Mouse (Mus musculus) right cerebral cortex, adult 2 months (tissue): ENCODE measurements around the gene Trio.

Experiments
- DNase-seq, 2 experiments: peaks; one replicate each; pipeline ENCODE4 v3.0.0; 2021 to 2022; ENCODE audit warnings: low spot score in 2 of 2

The Trio gene

DNA sequence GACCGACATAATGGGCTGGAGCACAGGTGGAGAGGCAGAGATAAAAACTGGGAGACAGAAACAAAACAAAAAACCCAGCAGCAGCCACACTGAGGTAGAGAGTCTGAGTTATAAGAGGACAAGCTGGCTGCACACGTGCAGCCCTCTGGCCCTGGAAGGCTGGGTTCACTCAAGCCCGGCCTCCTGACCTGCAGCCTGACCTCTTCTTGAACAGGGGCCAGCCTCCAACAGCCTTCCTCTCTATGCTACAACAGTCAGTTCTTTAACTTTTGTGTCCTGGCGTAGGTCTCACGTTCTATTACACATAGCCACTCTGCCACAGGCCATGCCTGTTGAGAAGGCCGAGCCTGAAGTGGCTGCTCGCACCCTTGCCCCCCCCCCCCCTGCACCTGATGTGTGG is 147.8 kb downstream of the Trio start:
- DNase-seq: no peak

DNA sequence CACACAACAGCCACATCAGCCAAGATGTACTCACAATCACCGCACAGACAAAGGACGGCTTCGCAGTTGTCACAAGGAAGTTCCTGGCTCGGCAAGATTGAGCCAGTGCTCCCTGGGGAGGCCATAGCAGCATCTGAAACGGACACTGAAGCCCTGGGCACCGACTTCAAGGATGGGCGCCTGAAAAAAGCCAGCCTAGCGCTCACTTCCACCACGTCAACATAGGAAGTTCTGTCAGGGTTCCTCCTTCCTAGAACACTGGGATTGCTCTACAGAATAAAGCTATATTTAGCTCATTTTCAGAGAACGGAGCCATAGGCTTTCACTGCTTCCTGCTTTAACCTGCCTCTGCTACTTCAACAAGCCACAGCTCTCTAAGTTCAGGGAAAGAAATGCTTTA is 149.3 kb downstream of the Trio start:
- DNase-seq: no peak

DNA sequence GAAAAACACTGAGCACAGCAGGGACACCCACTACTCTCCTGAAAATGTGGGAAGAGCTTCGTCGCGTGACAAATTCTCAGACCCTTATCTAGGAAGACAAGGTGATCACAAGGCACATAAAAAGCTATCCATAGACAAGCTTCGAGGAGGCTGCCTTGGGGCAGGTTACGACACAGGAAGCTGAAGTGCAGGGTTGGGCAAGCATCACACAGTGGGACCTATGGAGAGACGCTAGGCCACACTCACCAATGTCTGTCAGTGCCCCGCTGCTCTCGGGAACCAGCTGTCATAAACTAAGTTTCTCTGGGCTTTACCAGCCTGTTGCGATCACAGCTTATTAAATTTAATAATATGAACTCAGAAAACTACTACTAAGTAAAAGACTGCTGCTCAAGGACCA is 149.9 kb downstream of the Trio start:
- DNase-seq: no peak

DNA sequence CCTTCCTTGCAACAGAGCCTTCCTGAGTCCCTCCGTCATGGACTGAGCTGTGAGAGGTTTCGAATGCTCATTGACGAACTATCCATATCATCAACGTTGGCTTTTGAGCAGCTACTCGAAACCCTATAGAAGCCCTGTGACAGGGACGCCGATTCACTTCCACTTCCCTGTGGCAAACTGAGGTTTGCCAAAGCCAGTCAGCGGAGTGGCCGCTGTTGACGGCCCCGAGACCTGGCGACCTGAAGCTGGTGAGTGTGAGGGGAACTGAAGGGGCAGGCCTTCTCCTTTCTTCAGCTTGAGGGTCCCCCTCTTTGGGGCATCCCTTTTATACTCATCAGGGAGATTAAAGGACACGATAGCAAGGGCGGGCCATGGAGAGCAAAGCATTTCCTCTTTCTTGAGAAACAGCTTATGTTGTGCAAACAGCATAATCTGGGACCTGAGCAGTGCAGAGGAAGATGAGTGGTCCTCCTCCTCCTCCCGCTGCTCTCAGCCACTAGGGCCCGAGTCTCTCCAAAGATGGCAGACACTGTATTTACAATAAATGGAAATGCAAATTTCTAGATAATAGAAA is 151.8 kb downstream of the Trio start:
- no peak for DNase-seq

DNA sequence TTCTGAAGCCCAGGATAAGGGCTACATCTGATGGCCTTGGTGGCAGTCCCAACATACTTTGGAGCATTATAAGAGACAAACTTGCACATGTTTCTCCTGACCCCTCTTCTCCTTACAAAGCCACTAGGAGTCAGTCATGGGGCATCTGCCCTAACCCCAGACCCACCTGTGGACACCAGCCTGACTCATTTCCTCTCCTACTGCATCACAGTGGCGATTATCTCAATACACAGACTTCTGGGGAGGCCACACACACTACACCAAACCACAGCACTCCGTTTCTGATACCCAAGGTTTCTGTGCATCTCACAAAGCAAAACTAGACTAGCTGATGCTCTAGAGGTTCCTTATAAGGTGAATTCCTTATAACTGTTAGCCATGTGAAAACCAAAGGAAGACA is 153.4 kb downstream of the Trio start:
- no peak for DNase-seq

DNA sequence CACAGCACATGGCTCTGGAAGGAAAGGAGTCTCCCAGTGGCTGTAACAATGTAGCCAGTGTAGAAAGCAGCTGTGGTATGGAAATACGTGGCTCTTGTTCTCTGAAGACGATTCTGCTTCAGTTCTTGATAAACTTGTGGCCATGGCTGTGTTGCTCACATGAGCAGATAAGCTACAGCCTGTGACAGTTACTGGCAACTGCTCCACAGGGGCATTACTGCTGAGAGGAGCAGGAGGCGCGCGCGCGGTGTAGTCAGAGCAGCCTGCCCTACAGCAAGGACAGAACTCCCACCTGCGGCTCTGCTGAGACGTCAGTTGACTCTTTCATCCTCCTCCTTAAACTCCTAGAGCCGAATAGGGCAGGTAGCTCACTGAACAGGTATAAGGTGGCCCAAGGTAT is 153.9 kb downstream of the Trio start:
- DNase-seq: no peak

DNA sequence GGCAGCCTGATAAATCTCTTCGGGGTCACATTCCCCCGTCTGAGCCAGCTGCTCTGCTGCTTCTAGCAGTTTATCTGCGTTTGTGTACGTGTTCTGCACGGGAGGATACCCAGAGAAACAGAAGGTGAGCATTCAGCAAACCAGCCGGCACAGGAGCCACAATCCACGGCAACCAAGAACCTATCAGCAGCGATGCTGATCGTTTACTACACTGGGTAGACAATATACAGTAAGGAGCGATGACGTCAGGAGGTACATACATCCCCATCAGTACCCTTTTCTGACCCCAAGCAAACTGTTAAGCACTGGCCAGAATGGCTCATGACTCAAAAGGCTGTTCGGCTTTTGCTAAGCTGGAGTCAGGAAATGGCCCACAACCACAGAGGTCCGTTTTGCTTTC is 154.4 kb downstream of the Trio start:
- DNase-seq: no peak

DNA sequence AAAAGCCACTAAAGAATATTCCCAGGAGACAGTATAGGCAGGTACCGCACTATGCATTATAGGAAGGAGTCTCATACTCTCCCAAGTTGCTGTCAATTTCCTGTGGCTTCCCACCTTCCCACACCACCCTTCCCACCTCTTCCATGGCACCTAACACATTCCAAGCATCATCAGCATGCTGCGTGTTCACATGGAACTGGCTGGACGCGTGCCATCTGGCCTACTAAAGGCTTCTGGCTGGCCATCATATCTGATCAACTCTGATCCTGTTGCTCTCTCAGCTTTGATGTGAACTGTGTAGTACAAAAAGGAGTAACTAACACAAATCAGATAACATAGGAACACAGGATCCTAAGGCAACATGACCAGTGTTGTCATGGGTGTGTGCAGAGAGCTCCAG is 156.6 kb downstream of the Trio start:
- DNase-seq: peak in 1 of 2 experiments; percentile 49

DNA sequence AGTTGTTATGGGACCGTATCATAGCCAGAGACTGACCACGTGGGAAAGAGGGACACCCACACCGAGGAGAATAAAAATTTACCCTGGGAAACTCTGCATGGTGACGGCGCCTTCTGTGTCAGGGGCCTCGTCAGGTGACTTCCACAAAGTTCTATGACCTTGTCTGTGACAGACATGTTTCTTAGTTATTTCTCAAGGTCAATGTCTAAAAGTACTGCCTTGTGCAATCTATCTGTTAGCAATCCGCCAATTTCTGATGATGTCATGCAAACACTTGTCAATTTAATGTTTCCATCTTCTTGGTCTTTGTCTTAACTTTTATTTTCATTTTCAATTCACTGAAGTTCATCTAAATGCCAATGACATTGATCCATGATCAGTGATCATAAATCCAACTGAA is 157.8 kb downstream of the Trio start:
- DNase-seq: no peak

DNA sequence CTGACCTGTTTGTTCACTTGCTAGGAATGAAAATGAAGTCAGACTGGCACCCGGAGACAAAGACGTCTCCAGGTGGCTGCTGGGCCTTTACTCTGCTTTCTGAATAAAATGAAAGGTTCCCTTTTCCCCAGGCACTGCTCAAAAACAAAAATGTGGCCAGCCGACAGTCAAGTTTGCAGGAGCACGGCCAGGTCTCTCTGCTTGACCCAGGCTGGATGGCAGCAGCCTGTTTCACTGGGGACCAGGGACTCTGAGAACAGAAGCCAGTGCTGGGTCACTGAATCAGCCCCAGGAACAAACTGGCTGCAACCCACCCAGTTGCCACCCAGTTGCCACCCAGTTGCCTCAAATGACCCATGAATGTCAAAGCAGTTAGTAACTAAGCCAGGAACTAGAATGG is 159.2 kb downstream of the Trio start:
- DNase-seq: no peak

DNA sequence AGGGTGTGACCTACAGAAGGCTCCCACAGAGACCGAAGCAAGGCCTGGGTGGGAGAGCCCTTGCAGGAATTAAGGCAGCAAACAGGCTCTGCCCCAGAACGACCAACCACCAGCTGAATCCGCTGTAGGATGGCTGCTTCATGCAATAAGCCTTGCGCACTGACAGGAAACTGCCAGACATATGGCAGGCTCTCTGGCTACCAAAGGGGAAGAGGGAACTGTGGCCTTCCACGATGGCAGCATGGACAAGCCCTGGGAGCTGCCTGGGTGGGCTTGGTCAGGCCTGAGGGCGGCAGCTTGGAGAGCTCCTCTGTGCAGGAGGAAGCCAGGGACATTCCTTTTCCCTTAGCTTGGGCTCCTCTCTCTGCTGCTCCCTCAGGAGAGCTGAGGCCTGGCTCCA is 159.6 kb downstream of the Trio start:
- DNase-seq: no peak

DNA sequence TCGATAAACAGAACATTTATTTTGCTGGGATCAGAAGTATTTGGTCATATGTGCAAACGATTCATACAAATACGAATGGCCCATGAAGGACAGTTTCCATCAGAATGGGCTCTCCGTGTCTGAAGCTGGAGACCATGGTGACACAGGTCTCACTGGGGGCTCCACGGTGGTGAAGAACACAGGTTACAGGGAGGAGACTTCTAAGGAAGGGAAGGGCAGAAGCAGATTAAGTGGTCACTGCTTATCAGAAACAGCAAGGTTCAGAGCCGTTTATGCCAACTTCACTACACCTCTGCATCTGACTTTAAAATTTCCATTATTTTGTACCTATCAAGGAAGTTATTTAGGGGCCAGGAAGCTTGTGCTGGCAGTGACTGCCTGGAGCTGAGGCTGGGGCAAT is 161.3 kb downstream of the Trio start:
- no peak for DNase-seq

DNA sequence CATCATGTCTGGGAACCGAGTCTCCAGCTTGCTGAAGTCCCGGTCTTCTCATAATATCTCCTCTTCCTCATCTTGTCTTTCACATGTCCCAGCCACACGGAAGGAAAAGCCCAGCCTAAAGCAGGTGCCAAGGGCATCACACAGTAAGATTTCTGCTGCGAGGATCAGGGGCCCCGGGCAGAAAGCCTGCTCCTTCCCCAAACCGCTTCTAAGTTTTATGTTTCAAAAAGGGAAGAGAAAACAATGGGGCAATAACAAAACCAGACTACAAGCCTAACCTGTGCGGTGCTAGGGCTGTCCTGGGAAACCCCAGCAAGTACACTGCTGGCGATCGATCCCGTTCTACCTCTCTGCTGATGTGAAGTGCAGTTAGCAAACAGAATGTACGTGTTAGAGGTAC is 162.7 kb downstream of the Trio start:
- no peak for DNase-seq

DNA sequence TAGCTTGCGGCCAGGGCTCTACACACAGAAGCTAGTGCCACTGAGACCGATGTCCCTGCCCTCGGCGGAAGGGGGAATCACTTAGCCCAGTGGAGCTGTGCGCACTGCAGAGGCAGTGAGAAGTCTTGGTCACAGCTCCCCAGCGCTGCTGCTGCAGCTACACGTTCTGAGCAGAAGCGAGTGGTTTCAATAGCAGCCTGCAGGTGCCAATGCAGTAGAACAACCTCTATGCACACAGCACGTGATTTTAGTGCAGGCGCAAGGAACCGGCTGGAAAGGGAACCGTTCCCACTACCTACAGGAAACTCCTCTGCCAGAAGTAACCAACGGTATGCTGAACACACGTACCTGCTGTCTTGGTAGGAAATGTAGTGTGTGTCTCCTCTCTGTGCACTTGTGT is 165.2 kb downstream of the Trio start:
- peak in 1 of 2 experiments; percentile 37 for DNase-seq

DNA sequence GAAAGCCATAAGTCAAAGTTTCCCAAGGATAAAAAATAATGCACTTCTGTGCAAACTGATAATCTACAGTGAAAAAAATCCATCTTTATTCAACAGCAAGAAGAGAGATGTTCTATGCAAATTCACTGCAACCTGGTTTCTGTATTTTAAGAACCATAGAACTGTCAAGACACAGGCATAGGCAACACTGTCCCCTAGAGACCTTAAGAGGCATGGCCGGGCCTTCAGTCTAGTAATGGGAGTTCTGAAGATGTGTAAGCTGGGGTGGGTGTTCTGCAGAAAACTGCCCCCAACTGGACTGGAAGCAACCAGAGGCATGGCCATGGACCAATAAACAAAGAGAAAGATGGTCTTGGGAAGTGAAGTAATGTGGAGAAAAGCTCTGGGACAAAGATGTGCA is 166.1 kb downstream of the Trio start:
- DNase-seq: no peak

DNA sequence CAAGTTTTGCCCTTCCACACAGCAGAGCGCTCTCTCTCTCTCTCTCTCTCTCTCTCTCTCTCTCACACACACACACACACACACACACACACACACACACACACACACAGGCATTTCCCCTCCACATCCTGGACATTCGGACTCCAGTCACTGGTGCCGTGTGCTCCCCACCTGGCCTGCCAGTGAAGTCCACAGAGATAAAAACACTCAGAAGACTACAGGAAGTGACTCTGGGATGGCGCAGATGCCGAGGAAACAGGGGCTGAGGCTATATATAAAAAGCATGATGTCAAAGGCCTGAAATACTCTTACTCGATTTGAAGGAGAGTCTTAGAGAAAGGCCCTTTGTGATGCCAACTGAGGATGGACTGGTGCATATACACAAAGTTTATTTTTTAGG is 166.5 kb downstream of the Trio start:
- DNase-seq: no peak

DNA sequence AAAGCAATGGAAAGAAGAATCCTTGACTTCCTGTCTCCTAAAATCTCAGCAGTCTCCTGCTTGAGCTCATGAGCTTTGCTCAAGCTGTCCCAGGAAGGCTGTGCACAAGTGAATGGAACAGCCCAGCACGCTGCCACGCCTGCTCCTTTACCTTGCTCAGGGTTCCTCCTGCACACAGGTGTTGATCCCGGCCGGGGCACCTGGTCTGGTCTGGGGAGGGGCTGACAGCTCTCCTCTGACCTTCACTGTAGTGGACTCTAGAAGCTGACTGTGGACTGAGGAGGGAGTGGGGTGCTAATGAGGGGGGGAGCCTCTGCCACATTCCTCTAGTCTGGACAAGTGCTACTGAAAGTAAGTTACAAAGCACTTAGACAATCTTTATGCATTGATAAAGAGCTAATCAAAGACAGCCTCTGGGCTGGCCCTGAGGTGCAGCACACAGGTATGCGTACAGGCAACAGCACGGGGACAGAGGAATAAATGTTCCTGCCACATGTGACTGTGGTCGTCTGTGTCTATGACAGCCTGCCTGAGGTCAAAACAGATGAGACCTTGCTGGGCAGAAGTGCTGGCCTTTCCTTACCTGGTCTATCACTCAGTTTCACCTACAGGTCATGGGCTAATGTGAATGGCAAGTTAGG is 167.3 kb downstream of the Trio start:
- DNase-seq: no peak

DNA sequence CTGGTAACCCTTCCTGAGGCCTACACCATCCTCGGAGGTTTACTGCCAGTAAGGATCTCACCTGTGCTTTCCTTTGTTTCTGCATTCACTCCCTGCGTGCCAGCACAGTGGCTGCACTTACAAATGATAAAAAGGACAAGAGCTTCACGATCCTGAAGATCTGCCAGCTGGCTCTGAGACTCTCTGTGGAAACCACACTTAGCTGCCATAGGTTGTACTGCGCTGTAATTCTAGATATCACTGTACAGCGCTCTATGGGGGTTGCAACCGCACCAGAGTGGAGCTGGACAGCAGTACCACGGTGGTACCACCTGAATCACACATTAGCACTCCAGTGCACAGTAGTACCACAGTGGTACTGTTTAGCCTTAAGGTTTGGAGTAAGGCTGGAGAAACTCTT is 168.4 kb downstream of the Trio start:
- DNase-seq: no peak

DNA sequence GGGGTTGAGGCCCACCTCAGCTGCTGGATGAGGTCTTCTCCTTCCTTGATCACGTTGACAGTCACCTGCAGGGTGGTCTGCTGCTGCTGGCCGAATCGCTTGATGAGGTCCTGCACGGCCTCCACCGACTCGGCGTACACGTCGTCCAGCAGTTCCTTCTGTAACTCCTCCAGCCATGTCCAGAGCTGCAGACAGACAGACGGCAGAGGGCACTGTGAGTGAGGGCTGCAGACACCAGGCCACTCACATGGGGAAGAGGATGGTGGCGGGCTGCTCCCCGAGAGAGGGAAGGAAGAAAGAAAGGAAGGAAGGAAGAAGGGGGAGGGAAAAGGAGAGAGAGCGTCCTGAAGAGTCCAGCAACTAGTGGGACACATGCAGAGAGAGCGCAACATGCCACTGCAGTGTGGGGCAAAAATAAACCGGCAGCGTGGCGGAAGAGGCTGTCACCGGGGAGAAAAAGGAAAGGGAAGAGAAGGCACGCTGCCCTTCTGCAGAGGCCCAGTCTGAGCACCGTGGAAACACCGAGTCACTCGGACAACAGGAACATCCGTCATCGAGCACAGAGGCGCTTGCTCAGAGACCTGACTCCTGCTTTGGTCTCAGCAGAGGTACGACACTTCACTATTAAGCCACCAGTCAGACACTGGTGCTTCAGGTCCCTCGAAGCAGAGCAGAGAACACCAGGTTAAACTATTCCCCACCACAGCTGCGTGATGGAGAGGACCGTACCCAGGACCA is 169.4 kb downstream of the Trio start:
- peak in 1 of 2 experiments; percentile 39 for DNase-seq

DNA sequence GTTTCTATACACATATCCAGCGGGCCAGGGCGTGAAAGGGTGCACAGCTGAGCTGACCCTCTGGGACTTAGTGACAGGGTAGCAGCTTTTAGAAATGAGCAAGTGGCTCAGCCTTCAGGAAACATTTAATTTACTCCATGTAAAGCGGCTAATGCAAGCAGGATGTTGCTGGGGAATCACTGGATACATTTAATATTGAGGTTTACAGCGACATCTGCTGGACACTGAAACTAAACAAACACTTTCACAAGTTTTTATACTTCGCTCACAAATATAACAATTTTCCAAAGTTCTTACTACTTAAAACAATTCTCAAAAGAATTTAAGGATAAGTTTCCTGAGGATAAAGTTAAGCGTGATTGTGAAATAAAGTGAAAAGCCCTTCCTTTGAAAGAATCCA is 174.3 kb downstream of the Trio start:
- DNase-seq: no peak

DNA sequence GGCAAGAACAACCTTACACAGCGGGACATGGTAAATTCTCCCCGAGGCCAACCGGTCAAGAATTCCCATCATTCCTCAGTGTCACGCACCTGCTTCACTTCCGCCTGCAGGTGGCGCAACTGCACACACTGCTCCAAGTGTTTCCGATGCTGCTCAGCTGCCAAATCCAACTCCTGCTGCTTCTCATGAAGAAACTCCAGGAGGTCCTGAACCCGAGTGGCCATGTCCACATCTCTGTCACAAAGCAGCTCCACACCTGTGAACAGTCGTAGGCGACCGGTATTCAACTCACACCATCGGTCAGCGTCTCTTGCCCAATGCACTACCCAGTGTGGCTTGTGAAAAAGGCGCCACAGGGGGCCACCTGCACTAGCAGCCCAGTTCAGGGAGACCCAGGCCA is 174.7 kb downstream of the Trio start:
- no peak for DNase-seq

DNA sequence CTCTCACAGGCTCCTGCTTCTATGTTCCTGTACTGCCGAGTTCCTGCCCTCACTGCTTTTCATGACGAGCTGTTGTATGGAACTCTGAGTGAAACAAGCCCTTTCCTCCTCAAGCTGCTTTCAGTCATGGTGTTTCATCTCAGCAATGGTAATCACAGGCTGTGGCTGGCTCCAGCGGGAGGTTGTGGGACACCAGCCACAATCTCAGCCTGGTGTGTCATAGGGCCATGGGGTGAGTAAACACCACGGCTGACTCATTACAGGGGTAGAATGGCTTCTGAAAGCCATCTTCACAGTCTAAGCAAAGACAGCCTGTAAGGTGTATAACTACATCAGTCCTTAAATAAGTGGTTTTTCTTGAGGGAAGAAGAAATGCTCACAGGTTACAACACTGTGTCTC is 175.7 kb downstream of the Trio start:
- no peak for DNase-seq

DNA sequence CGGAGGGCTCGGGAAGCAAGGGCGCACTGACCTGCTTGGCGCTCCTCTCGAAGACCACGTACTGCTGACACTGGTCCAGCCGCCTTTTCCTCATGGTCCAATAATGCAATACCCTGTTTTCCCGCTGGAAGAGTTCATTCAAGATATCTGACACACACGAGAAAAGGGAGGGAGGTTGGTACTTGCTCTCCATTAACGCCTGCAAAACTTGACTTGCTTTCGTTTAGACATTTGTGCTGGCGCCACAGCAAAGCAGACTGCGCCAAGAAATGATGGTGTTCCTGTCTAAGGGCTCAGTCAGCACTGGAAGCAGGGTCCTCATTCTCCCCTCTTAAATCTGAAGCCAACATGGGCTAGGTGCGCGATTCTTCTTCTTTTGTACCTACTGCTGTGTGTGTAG is 184.0 kb downstream of the Trio start:
- DNase-seq: no peak

DNA sequence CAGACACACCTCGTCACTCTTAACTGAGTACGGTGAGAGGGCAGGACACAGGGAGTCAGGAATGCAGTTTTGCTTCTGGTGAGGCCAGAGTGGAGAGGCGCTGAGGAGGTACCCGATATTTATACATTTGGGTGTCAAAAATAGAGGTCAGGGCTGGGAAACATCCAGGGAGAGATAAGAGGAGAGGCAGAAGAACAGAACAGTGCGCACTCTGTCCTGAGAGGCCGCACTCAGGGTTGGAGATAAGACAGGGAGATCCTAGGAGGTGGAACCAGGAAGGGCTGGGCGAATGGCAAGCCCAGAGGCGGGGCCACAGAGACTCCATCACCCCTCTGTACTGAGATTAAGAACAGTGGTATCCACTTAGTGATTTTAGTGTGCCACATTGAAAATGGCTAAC is 185.1 kb downstream of the Trio start:
- no peak for DNase-seq
